Mouse (Mus musculus) retina, embryonic 14.5 days (tissue): ENCODE data around the gene Tekt4.

Experiments used
- DNase-seq: peaks from one replicate; pipeline ENCODE4 v3.0.0-alpha.2; 2015; ENCODE audit warnings: low spot score

The Tekt4 gene

GRCm38 (mm10) chr17:25475946-25476744 lies 21.7 kb downstream of the Tekt4 start:
- peak; percentile 88 for DNase-seq

- DNase-seq, result no peak
Measured at GRCm38 (mm10) chr17:25480152-25480551, 25.7 kb downstream of the Tekt4 start.

GRCm38 (mm10) chr17:25480820-25481219 lies 26.4 kb downstream of the Tekt4 start:
- DNase-seq, result no peak

GRCm38 (mm10) chr17:25482092-25482491 lies 27.7 kb downstream of the Tekt4 start:
- DNase-seq, result no peak

GRCm38 (mm10) chr17:25497013-25497412 lies 42.6 kb downstream of the Tekt4 start, which contains the start of gene Sstr5:
Gene Sstr5 (minus strand): TSS chr17:25497288.
- peak; percentile 71 for DNase-seq

GRCm38 (mm10) chr17:25502599-25502998 lies 48.2 kb downstream of the Tekt4 start:
- DNase-seq, result no peak

- peak; percentile 92 for DNase-seq
Measured at GRCm38 (mm10) chr17:25507799-25508198, 53.4 kb downstream of the Tekt4 start.

GRCm38 (mm10) chr17:25508860-25509577 lies 54.6 kb downstream of the Tekt4 start:
- DNase-seq, result peak; percentile 84

- DNase-seq, result no peak
Measured at GRCm38 (mm10) chr17:25510074-25510830, 55.8 kb downstream of the Tekt4 start.

GRCm38 (mm10) chr17:25511876-25512275 lies 57.5 kb downstream of the Tekt4 start:
- no peak for DNase-seq

GRCm38 (mm10) chr17:25514055-25514454 lies 59.6 kb downstream of the Tekt4 start:
- DNase-seq, result no peak

GRCm38 (mm10) chr17:25516315-25516714 lies 61.9 kb downstream of the Tekt4 start:
- no peak for DNase-seq

- peak; percentile 20 for DNase-seq
Measured at GRCm38 (mm10) chr17:25518144-25518543, 63.7 kb downstream of the Tekt4 start.

- DNase-seq, result peak; percentile 54
Measured at GRCm38 (mm10) chr17:25519511-25519910, 65.1 kb downstream of the Tekt4 start.

GRCm38 (mm10) chr17:25520492-25520891 lies 66.1 kb downstream of the Tekt4 start:
- peak; percentile 26 for DNase-seq

- DNase-seq, result no peak
Measured at GRCm38 (mm10) chr17:25522080-25522479, 67.7 kb downstream of the Tekt4 start.
